Mouse (Mus musculus) hindbrain, embryonic 16.5 days (tissue): ENCODE results near the gene Oas2. TPM values are rescaled to one million over a fixed set of nuclear protein-coding genes. Genes with fewer than 3 reads are reported as not detected.
A peak's percentile ranks its signal among the peaks of the same experiment; 100 is the strongest.

Experiments used
- ATAC-seq: fragments of 200-750 bp; cut with Nextera tagmentation; 2 replicates; pipeline ENCODE4 v1.8.0; 2017; ENCODE audit warnings: moderate TSS enrichment, moderate library complexity
- H3K27ac ChIP-seq: fragments of 300-500 bp; sonication (generic); 2 replicates; pipeline ENCODE4 v1.5.1; 2014; ENCODE audit warnings: low read depth, mild to moderate bottlenecking, control low read depth, low read length, moderate library complexity
- H3K27me3 ChIP-seq: fragments of 300-500 bp; sonication (generic); replicated peaks from 2 replicates; pipeline ENCODE4 v1.6.1; 2014; ENCODE audit warnings: low read length; ENCODE audit not compliant: control insufficient read depth, insufficient read depth
- H3K36me3 ChIP-seq: fragments of 300-500 bp; sonication (generic); 2 replicates; pipeline ENCODE4 v1.6.1; 2014; ENCODE audit warnings: mild to moderate bottlenecking, low read length, moderate library complexity, mixed read lengths; ENCODE audit not compliant: control insufficient read depth, insufficient read depth
- H3K4me1 ChIP-seq: fragments of 300-500 bp; sonication (generic); 2 replicates; pipeline ENCODE4 v1.6.1; 2014; ENCODE audit warnings: low read depth, low read length; ENCODE audit not compliant: control insufficient read depth, insufficient read depth
- H3K4me2 ChIP-seq: fragments of 300-500 bp; sonication (generic); 2 replicates; pipeline ENCODE4 v1.6.1; 2014; ENCODE audit warnings: mild to moderate bottlenecking, low read length, control low read depth, moderate library complexity
- H3K4me3 ChIP-seq: fragments of 300-500 bp; sonication (generic); 2 replicates; pipeline ENCODE4 v1.5.1; 2014; ENCODE audit warnings: mild to moderate bottlenecking, low read length, control low read depth, moderate library complexity
- H3K9ac ChIP-seq: fragments of 300-500 bp; sonication (generic); 2 replicates; pipeline ENCODE4 v1.6.1; 2014; ENCODE audit warnings: low read depth, mild to moderate bottlenecking, control low read depth, low read length, moderate library complexity
- H3K9me3 ChIP-seq: fragments of 300-500 bp; sonication (generic); 2 replicates; pipeline ENCODE4 v1.6.1; 2014; ENCODE audit warnings: mild to moderate bottlenecking, low read length, moderate library complexity; ENCODE audit not compliant: control insufficient read depth
- WGBS: fragments of 180-500 bp; shearing (Covaris S2); extraction: QIAGEN DNeasy Blood & Tissue Kit; methylation state at CpG from one replicate; pipeline ENCODE4 v1.1.7; 2014; 5-methylcytosine and 5-hydroxymethylcytosine counted together
- polyA plus RNA-seq: library from polyadenylated mRNA; unstranded; fragments of >200 nt; fragmentation: Nextera tagmentation; extraction: Ambion mirVana; gene quantifications from 2 replicates; pipeline ENCODE4 v1.2.1, GENCODE M21; 2015

Gene Oas2
- polyA plus RNA-seq, 1 experiment from 2014 or later, result 0.43 TPM

- 9% methylated on average over 38 of the region's 41 CpGs for WGBS
- peak overlapping the region; percentile 38; the same call in 1 of the 2 replicates for H3K9ac ChIP-seq
- H3K27ac ChIP-seq, result no peak overlapping the region
- peaks cover 14% of the 10 kb centered on the region for H3K36me3 ChIP-seq
- H3K4me1 ChIP-seq, result peaks cover 27% of the 10 kb centered on the region
- no peak for ATAC-seq
- H3K4me2 ChIP-seq, result no peak overlapping the region
- no peak overlapping the region for H3K4me3 ChIP-seq
- peaks cover 23% of the 10 kb centered on the region for H3K27me3 ChIP-seq
- H3K9me3 ChIP-seq, result no peaks in the 10 kb centered on the region
Measured at GRCm38 (mm10) chr5:120694695-120695074, 55.0 kb downstream of the Oas2 start.

GRCm38 (mm10) chr5:120693931-120694694, 55.5 kb downstream of the Oas2 start:
- Histone ChIP-seq H3K9ac (no peak overlapping the region), H3K4me3 (no peak overlapping the region), H3K27ac (no peak overlapping the region), H3K36me3 (peaks cover 14% of the 10 kb centered on the region), H3K27me3 (peaks cover 23% of the 10 kb centered on the region), H3K4me2 (no peak overlapping the region), H3K4me1 (peaks cover 21% of the 10 kb centered on the region), H3K9me3 (no peaks in the 10 kb centered on the region)
- whole genome bisulfite sequencing, result 12% methylated on average over 35 of the region's 38 CpGs
- no peak for ATAC-seq

GRCm38 (mm10) chr5:120692034-120692433, 57.6 kb downstream of the Oas2 start:
- no peak overlapping the region for H3K4me3 ChIP-seq
- peaks cover 21% of the 10 kb centered on the region for H3K27me3 ChIP-seq
- H3K4me2 ChIP-seq, result no peak overlapping the region
- H3K27ac ChIP-seq, result no peak overlapping the region
- no peaks in the 10 kb centered on the region for H3K9me3 ChIP-seq
- 77% methylated on average over 19 of the region's 19 CpGs for WGBS
- no peak for ATAC-seq
- H3K4me1 ChIP-seq, result peaks cover 6% of the 10 kb centered on the region; the same call in 1 of the 2 replicates
- peaks cover 14% of the 10 kb centered on the region for H3K36me3 ChIP-seq
- no peak overlapping the region for H3K9ac ChIP-seq

GRCm38 (mm10) chr5:120690417-120690816, 59.2 kb downstream of the Oas2 start:
- Histone ChIP-seq H3K27me3 (peaks cover 16% of the 10 kb centered on the region), H3K9ac (no peak overlapping the region; the same call in 1 of the 2 replicates), H3K4me3 (no peak overlapping the region), H3K27ac (no peak overlapping the region), H3K36me3 (peaks cover 18% of the 10 kb centered on the region), H3K4me2 (no peak overlapping the region), H3K4me1 (peaks cover 5% of the 10 kb centered on the region; the same call in 1 of the 2 replicates), H3K9me3 (no peaks in the 10 kb centered on the region)
- 50% methylated on average over 4 of the region's 4 CpGs for WGBS
- ATAC-seq, result no peak

- H3K4me3 ChIP-seq, result no peak overlapping the region
- no peak for ATAC-seq
- H3K36me3 ChIP-seq, result peaks cover 15% of the 10 kb centered on the region
- 37% methylated on average over 4 of the region's 4 CpGs for WGBS
- H3K4me1 ChIP-seq, result no peaks in the 10 kb centered on the region
- no peak overlapping the region for H3K9ac ChIP-seq
- H3K4me2 ChIP-seq, result no peak overlapping the region
- no peaks in the 10 kb centered on the region for H3K9me3 ChIP-seq
- no peak overlapping the region for H3K27ac ChIP-seq
- H3K27me3 ChIP-seq, result peaks cover under 1% of the 10 kb centered on the region; the same call in 1 of the 2 replicates
Measured at GRCm38 (mm10) chr5:120688434-120688833, 61.2 kb downstream of the Oas2 start.

GRCm38 (mm10) chr5:120687897-120688296, 61.8 kb downstream of the Oas2 start:
- no peak for ATAC-seq
- Histone ChIP-seq H3K9ac (no peak overlapping the region), H3K27ac (no peak overlapping the region), H3K4me1 (no peaks in the 10 kb centered on the region), H3K9me3 (no peaks in the 10 kb centered on the region), H3K4me3 (no peak overlapping the region), H3K4me2 (no peak overlapping the region), H3K36me3 (peaks cover 15% of the 10 kb centered on the region), H3K27me3 (peaks cover 3% of the 10 kb centered on the region; the same call in 1 of the 2 replicates)
- WGBS, result 94% methylated on average over 5 of the region's 5 CpGs

- Histone ChIP-seq H3K27ac (no peak overlapping the region), H3K36me3 (peaks cover 20% of the 10 kb centered on the region), H3K9ac (no peak overlapping the region), H3K4me2 (no peak overlapping the region), H3K4me3 (no peak overlapping the region), H3K27me3 (peaks cover 3% of the 10 kb centered on the region; the same call in 1 of the 2 replicates), H3K4me1 (no peaks in the 10 kb centered on the region), H3K9me3 (no peaks in the 10 kb centered on the region)
- ATAC-seq, result no peak
- WGBS, result 92% methylated on average over 3 of the region's 3 CpGs
Measured at GRCm38 (mm10) chr5:120687484-120687851, 62.2 kb downstream of the Oas2 start.

- Histone ChIP-seq H3K36me3 (peaks cover 16% of the 10 kb centered on the region), H3K4me1 (no peaks in the 10 kb centered on the region), H3K9me3 (no peaks in the 10 kb centered on the region), H3K27me3 (peaks cover 3% of the 10 kb centered on the region; the same call in 1 of the 2 replicates), H3K9ac (no peak overlapping the region), H3K4me2 (no peak overlapping the region), H3K4me3 (no peak overlapping the region), H3K27ac (no peak overlapping the region)
- no peak for ATAC-seq
- WGBS, result 89% methylated on average over 6 of the region's 6 CpGs
Measured at GRCm38 (mm10) chr5:120686749-120687483, 62.7 kb downstream of the Oas2 start.

- Histone ChIP-seq H3K36me3 (peaks cover 13% of the 10 kb centered on the region), H3K27me3 (peaks cover 3% of the 10 kb centered on the region; the same call in 1 of the 2 replicates)
Measured at GRCm38 (mm10) chr5:120685678-120686077, 64.0 kb downstream of the Oas2 start.

More at GRCm38 (mm10) chr5:120685678-120686077, 64.0 kb downstream of the Oas2 start:
- ATAC-seq, result no peak
- no peak overlapping the region for H3K9ac ChIP-seq
- no peaks in the 10 kb centered on the region for H3K9me3 ChIP-seq
- WGBS, result 75% methylated on average over 8 of the region's 8 CpGs
- H3K4me3 ChIP-seq, result no peak overlapping the region
- H3K27ac ChIP-seq, result no peak overlapping the region
- no peak overlapping the region for H3K4me2 ChIP-seq
- H3K4me1 ChIP-seq, result peaks cover 4% of the 10 kb centered on the region
